Mouse (Mus musculus): ENCODE results near the gene Dusp11.
"Not testable (repeated sequence)": the region's sequence is repeated elsewhere in the genome, so short reads cannot be mapped to it uniquely, and the experiment has no call there.

Gene Dusp11

DNA sequence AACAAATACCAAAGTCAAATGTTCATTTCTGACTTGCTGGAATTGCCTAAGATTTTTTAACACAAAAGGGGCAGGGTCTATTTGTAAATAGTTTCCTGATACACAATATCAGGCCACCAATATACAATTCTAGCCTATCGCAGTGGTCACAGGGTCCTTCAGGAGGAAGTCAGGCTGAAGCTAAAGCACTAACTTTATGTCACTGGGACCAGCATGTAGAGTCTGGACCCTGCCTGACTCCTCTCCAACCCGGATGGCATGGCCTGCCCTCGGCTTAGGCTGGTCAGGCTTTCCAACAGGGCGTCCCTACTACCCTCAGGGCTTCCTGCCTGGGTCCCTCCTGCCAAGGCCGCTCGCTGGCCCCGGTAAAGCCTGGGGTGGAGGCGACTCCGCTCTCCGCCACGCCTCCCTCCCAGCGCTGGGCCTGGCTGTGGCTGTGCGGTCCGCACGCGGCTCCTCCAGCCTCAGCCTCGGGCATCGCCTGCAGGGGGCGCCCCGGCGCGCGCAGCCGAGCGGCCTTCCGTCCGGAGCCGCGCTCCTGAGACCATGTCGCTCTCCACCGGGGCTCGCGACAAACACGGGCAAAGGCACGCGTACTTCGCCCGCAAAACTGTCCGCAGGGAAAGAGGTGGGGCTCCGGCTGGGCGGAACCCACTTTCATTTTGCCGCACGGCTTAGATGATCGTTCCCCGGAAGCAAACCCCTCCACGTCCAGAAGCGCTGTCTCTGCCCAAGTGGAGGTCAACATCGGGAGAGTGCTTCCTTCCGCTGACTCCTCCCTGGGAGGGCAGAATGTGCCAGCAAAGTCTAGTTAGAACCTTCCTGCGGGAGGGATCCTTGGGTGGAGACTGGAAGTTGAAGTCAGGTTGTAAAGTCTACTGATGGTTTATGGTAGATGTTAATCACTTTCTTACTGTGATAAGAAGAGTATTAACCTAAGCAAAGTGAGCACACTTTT lies 24.7 kb downstream of the Dusp11 start:
- in situ Hi-C loops (cut with MboI), result loop anchor here (5.0 kb wide), 1 partner anchor 71 kb away; no protein-coding TSS in a partner anchor

DNA sequence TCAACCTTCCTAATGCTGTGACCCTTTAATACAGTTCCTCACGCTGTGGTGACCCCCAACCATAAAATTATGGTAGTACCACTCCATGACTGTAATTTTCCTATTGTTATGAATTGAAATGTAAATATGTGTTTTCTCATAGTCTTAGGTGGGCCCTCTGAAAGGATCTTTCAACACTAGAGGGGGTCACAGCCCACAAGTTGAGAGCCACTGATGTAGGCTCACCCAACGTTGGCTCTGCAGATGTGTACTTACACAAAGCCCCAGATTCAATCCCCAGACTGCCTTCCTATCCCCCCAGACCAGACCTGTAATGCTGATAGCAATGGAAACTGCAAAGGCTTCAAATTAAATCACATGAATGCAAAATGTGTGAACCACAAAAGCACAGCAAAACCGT lies 25.8 kb downstream of the Dusp11 start:
- in situ Hi-C loops (cut with MboI), result loop anchor here (5.0 kb wide), 1 partner anchor 72 kb away; no protein-coding TSS in a partner anchor

DNA sequence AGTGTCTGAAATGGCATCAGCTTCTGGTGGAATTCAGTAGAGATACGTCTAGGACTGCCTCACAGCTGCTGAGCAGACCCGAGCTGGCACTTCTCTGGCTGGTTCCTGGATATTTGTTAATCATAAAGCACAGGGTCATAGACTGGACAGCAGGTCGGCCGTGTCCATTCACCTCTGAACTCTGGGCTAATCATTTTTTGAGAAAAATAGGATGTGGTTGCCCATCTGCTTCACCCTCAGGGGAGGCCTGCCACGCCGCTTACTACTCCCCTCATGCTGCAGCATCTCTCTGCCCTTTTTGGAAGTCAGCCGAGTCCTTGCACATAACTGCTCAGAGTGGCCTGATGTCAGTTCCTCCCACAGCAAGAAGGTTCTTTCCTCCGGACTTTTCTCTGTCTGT lies 27.4 kb downstream of the Dusp11 start:
- in situ Hi-C loops (cut with MboI), result no loop called here

DNA sequence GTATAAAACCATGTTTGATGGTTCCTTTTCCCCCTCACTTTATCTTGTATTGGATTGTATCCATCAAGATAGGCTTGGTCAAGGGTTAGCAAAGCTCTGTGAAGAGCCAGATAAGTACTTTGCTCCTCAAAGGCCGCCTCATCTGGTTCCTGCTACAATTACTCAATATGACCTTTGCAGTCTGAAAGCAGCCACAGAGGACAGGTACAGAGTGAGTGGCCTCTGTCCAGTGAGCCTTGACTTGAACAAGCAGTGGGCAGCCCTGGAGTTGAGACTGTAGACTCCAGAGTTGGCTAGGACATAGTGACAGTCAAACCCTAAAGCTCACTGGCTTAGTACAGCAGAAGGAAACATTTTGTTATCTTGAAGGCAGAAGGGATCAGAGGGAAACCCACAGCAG lies 32.2 kb downstream of the Dusp11 start:
- in situ Hi-C loops (cut with MboI), result no loop called here

DNA sequence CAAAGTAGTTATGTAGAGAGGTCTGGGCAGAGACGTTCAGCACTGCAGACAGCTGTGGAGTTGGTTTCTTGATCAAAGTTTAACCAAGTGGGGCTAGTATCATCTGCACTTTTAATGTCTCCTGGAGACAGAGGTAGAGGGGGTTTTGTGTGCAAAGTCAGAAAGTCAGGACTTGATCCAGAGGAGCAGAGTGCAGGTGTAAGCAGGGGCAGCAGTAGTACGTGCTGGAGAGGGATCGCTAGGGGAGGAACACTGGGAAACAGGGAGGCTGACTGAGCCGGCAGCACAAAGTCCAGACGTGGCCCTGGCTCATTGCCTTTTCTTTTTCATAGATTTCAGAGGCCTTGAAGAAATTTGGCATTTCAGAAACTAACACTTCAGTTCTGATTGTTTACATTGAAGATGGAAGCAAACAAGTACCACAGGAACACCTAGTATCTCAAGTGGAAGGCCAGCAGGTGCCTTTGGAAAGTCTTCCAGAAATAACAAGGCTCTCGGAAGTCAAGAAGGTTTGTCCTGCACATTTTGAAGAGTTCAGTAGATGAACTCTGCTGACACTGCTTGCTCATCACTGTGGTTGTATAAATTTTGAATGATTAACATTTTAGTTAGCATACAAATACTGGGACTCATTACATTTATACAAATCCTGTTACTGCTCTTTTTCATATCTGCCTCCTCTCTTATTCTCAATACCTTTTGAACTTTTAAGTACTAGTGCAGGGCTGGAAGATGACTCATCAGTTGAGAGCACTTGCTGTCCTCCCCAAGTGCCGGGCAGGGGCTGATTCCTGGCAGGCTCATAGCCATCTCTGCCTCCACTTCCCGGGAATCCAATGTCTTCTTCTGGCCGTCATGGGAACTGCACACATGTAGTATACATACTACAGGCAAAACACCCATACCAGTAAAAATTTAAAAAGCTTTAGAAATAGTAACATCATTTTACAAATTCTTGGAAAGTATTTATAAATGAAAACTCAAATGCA lies 33.7 kb downstream of the Dusp11 start:
- in situ Hi-C loops (cut with MboI), result no loop called here

DNA sequence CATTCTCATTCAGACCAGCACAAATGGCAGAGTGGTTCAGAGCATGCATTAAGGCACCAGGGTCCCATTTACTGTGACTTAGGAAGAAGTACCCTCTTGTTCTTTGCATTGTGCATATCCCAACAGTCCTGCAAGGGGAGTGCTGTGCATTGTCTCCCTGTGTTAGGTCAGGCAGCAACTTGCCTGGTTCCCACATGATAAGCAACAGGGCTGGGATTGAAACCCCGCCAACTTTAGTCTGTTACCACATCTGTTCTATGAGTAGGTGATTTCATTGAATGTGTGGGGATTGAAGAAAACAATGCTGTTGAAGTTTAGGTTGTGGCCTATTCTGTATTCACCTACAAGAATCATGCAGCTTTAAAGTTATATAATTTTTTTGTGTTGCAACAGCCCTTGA lies 34.8 kb downstream of the Dusp11 start:
- in situ Hi-C loops (cut with MboI), result no loop called here

DNA sequence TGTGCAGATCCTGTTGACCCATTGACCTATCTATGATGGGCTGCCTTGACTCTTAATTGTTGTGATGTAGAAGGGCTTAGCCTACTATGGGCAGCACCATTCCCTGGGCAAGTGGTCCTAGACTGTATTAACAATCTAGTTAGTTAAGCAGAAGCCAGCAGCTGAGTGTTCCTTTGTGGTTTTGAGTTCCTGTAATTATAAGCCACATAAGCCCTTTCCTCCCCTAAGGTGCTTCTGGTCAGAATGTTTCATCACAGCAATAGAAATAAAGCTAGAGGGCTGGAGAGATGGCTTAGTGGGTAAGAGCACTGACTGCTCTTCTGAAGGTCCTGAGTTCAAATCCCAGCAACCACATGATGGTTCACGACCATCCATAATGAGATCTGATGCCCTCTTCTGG lies 37.8 kb downstream of the Dusp11 start:
- in situ Hi-C loops (cut with MboI), result no loop called here

DNA sequence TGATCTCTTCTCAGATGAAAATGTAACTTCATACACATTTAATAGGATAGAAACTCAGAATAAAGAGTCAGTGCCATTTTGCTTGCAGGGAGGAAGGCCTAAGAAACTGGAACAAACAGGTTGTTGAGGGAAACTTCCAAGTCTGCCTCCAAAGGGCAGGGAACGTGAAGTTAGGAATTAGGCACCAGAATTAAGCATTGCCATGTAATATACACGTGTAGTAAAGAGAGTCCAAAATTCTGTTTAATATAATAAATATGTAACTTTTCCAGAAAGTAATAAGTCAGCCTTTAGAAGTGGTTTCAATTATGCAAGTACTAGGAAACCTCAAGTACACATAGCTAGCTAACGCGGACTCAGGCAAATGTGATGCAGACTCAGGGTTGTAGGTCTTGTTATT lies 42.1 kb downstream of the Dusp11 start:
- in situ Hi-C loops (cut with MboI), result no loop called here

DNA sequence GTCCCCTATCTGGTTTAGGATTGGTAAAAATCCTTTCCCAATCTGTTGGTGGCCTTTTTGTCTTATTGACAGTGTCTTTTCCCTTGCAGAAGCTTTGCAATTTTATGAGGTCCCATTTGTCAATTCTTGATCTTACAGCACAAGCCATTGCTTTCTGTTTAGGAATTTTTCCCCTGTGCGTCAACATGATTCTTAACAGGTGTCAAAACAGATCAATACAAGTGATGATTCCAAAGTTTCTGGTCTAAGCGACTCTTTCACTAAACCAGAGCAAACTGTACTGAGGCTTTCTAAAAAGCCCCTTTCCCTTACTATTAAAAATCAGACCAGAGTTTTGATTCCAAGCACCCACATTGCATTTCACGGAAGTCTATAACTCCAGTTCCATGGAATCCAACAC lies 43.1 kb downstream of the Dusp11 start:
- in situ Hi-C loops (cut with MboI), result not testable (repeated sequence)

DNA sequence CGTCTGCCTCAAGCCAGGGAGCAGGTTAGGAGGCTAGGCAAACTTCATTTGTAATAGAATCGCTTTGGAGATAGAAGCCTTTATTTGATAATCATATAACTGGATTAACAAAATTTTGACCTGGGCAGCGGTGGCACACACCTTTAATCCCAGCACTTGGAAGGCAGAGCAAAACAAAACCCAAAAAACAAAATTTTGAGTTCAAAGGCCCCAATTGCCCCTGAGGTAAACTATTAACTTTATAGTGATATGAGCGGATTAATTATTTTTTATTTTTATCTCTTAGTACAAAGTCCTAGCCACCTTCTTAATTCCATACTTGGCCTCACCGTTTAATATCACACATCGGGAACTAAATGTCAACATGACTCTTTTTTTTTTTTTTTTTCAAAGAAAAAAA lies 44.9 kb downstream of the Dusp11 start:
- in situ Hi-C loops (cut with MboI), result no loop called here

DNA sequence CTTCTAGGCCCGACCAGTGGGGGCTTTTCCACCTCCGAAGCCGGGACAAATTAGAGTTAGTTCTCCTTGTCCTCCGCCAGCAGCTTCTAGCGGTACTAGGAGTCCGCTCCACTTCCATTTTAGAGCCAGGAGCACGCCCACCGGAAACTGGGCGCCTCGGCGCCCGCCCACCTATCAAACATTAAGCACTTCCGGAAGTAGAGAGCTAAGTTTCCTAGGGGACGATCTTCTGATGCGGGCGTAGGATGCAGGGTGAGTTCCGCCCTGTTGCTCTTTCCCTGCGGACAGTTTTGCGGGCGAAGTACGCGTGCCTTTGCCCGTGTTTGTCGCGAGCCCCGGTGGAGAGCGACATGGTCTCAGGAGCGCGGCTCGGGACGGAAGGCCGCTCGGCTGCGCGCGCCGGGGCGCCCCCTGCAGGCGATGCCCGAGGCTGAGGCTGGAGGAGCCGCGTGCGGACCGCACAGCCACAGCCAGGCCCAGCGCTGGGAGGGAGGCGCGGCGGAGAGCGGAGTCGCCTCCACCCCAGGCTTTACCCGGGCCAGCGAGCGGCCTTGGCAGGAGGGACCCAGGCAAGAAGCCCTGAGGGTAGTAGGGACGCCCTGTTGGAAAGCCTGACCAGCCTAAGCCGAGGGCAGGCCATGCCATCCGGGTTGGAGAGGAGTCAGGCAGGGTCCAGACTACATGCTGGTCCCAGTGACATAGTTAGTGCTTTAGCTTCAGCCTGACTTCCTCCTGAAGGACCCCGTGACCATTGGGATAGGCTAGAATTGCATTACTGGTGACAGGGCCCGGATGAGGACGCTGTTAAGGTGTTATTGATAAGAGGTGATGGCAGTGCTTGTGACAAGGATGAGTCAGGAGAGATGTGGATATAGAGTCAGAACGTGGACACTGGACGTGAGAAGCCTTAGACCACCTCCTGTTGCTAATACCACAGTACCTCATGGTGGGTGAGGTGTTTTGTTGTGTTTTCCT lies 45.6 kb downstream of the Dusp11 start, which contains the start of gene Nat8f1:
Gene Nat8f1 (minus strand): TSS at position 149 of the 975 bp plus-strand sequence.
- in situ Hi-C loops (cut with MboI), result not testable (repeated sequence)

DNA sequence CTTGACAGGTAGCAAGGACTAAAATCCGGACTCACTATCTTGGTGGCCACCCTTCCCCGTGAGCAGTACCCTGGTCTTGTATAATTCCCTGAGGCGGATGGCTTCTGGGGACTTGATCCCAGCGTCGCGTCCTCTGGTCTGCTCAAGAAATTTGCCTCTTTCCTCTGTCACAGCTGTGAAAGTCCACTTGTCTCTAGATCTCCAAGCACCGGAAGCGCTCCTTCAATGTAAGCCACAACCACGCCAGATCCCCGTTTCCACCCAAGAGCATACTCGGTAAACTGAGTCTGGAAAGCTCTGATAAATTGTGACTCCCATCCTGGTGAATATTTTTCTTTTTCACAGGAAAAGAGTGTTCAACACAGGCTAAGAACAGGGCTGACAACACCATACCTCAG lies 46.3 kb downstream of the Dusp11 start:
- in situ Hi-C loops (cut with MboI), result no loop called here

DNA sequence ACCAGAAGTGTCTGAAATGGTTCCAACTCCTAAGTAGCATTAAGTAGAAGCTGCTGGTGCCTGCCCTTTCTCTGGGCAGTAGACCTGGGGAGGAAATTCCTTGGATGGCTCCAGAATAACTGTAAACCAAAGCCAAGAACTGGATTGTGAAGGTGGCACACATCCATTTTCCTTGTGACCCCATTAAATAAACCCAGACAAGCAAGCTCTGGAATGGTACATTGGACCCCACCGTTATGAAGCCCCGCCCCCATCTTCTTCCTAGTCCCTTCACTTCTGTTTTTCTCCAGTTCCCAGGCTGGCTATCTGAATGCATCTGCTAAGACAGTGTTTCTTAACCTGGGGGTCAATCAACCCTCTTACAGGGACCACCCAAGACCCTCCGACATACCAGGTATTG lies 49.9 kb downstream of the Dusp11 start, which contains the start of gene Tprkb:
Gene Tprkb (plus strand): TSS at position 279 of the 400 bp plus-strand sequence.
- in situ Hi-C loops (cut with MboI), result no loop called here

DNA sequence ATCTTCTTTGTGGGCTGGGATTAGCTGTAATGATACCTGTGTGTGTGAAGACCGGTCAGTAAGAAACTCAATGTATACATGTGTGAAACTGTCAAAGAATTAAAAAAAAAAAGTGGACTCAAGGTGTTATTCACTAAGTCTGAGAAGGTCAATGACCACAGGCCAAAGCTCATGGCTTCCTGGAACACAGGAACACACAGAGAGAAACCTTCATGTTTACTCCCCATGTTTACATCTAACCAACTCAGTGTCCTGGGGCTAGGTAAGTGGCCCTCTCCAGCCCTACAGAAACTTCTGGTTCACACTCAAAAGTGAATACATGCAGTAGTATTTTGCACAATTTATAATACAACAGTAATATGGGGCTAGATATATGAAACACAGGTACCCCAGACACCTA lies 51.8 kb downstream of the Dusp11 start:
- in situ Hi-C loops (cut with MboI), result no loop called here

DNA sequence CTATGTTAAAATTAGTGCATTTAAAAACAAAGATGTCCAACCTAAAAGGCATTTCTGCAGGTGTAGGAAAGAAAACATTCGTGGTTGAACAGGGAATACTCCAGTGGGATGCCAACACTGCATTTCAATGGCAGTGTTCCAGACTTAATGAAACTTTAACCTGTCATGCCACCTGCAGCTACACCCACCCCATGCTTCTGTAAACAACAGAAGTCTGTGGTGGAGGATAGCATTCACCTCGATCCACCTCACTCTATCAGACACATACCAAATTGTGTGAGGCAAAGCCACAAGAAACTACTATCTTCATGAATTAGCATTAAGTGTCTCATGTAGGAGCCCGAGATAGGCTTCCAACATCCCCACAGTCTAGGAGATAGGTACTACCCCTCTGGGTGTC lies 53.1 kb downstream of the Dusp11 start:
- in situ Hi-C loops (cut with MboI), result no loop called here

DNA sequence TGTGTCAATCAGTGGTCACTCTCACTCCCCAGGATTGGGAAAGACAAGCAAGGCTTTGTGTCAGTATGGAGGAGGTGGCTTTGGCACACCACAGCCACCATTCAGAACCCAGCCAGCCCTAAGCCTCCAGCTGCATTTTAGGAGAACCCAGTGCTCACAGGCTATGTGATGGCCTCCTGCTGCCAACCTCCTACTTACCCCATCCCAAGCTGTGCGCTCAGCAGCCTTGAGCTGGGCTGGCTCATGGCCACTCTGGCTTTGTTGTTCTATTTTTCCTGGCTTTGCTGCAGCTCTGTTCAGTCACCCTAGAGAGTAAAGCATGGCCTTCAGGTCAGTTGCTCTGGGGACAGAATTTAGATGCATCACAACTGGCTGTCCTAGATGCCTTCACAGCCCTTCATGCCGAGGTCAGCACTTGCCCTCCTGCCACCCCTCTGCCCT lies 54.5 kb downstream of the Dusp11 start:
- in situ Hi-C loops (cut with MboI), result not testable (repeated sequence)

DNA sequence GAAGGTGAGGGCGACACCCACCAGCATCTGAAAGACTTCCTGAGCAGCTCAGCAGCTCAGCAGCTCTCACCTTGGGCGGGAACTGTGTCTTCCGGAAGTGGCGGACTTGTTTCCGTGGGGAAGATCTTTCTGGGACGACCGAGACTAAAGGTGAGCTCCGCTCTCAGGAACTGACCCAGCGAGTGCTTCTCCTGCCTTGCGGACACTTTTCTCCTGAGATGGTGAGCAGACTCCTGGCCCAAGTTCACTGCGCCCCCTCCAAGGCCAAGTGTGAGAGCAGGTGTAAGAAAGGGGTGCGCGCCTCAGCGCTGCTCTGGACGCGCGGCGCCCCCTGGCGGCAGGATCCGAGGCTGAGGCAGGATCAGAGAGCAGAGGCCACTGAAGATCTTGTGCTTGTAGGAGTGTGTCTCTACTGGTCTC lies 56.8 kb downstream of the Dusp11 start, which contains the start of gene Nat8f4:
Gene Nat8f4 (minus strand): TSS at position 243 of the 420 bp plus-strand sequence.
- in situ Hi-C loops (cut with MboI), result not testable (repeated sequence)

DNA sequence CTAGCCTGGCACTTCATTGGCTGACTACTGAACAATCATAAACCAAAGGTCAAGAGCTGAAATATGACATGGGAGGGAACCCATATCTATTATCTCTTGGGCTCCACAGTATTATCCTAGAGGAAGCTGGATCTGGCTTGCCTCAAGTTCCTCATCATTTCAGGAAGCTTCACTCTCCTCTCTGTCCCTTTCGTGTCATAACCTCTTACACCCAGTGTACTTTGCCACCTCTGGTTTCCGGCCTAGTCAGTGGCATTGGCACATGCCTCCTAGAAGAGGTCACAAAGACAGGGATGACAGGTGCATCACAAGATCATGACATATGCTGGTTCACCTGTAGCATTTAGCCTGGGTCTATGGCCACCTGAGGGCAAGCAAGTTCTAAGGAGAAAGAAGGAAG lies 59.2 kb downstream of the Dusp11 start:
- in situ Hi-C loops (cut with MboI), result no loop called here

DNA sequence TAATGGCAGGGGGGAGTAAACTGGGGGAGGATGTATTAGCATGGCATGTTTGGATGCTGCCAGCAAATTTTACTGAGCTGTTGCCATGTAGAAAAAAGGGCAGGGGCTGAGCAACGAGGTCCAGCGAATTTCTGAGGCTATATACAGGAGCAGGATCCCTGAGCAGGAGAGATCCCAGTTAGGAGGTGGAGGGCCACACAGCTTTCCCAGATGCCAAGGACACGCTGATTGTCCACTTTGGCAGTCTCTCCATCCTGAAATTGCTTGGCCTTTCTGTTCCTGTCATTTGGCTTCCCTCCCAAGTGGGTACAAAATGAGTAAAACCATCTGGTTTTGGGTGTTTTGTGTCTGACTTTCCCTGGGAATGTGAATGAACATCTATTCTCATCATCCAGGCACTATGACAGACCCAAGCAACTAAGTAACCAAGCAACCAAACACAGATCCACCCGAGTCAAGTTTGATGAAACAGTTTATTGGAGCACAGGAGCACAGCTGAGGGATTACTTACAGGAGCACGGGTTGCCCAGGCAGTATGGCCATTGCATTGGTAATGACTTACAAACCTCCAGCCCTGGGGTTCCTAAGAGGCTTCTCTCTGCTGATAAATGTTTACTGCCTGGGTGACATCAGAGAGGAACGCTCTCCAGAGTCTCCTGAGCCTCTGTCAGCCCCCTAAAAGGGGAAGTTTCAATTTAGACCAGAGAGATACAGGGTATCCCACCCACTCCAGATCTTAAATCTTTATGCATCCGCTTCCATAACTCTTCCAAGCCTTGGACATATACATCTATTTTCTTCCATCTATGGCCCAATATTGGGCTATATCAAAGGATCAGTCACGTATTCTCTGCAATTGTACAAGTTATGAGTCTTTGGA lies 62.6 kb downstream of the Dusp11 start:
- in situ Hi-C loops (cut with MboI), result not testable (repeated sequence)
